Mouse (Mus musculus) liver, postnatal 0 days (tissue): ENCODE measurements around the gene Olfr259. TPM values are rescaled to one million over a fixed set of nuclear protein-coding genes. Genes with fewer than 3 reads are reported as not detected.

Source experiments
- ATAC-seq: fragments of 200-750 bp; cut with Nextera tagmentation; 2 replicates; pipeline ENCODE4 v1.8.0; 2017; ENCODE audit warnings: mild to moderate bottlenecking, moderate library complexity
- DNase-seq: peaks from one replicate; pipeline ENCODE4 v3.0.0-alpha.2; 2016
- H3K27ac ChIP-seq: fragments of 300-500 bp; sonication (generic); 2 replicates; pipeline ENCODE4 v1.5.1; 2014; ENCODE audit warnings: antibody characterized with exemption, moderate library complexity, mild to moderate bottlenecking, low read depth
- H3K27me3 ChIP-seq: fragments of 300-500 bp; sonication (generic); 2 replicates; pipeline ENCODE4 v1.6.1; 2014; ENCODE audit warnings: low read length, control low read depth, mixed read lengths; ENCODE audit not compliant: insufficient read depth
- H3K36me3 ChIP-seq: fragments of 300-500 bp; sonication (generic); replicated peaks from 2 replicates; pipeline ENCODE4 v1.6.1; 2014; ENCODE audit warnings: mild to moderate bottlenecking, control low read depth, low read length, moderate library complexity, mixed read lengths; ENCODE audit not compliant: insufficient read depth
- H3K4me1 ChIP-seq: fragments of 300-500 bp; sonication (generic); 2 replicates; pipeline ENCODE4 v1.6.1; 2014; ENCODE audit warnings: antibody characterized with exemption, mild to moderate bottlenecking, control low read depth; ENCODE audit not compliant: insufficient read depth
- H3K4me2 ChIP-seq: fragments of 300-500 bp; sonication (generic); 2 replicates; pipeline ENCODE4 v1.6.1; 2014; ENCODE audit warnings: low read depth, mild to moderate bottlenecking, low read length, moderate library complexity, mixed read lengths
- H3K4me3 ChIP-seq: fragments of 300-500 bp; sonication (generic); 2 replicates; pipeline ENCODE4 v1.5.1; 2014; ENCODE audit warnings: low read depth, low read length
- H3K9ac ChIP-seq: fragments of 300-500 bp; sonication (generic); replicated peaks from 2 replicates; pipeline ENCODE4 v1.6.1; 2014; ENCODE audit warnings: mild to moderate bottlenecking, moderate library complexity
- H3K9me3 ChIP-seq: fragments of 300-500 bp; sonication (generic); 2 replicates; pipeline ENCODE4 v1.6.1; 2016; ENCODE audit warnings: mild to moderate bottlenecking, control low read depth, low read length, mixed read lengths
- CTCF ChIP-seq: sonication (generic); IDR thresholded peaks from 2 replicates; pipeline ENCODE4 v1.5.1; 2016; ENCODE audit warnings: antibody characterized with exemption, low read depth
- EP300 ChIP-seq: IDR thresholded peaks from 2 replicates; pipeline ENCODE4 v1.6.1; 2016; ENCODE audit warnings: antibody characterized with exemption, low read depth, mild to moderate bottlenecking
- WGBS: fragments of 180-500 bp; shearing (Covaris S2); extraction: QIAGEN DNeasy Blood & Tissue Kit; methylation state at CpG from one replicate; pipeline ENCODE4 v1.1.7; 2014; ENCODE audit not compliant: insufficient replicate concordance; 5-methylcytosine and 5-hydroxymethylcytosine counted together
- polyA plus RNA-seq: library from polyadenylated mRNA; unstranded; fragments of >200 nt; fragmentation: Nextera tagmentation; extraction: Ambion mirVana; gene quantifications from 2 replicates; pipeline ENCODE4 v1.2.1, GENCODE M21; 2015

Gene Olfr259
- not detected in 2 replicates for polyA plus RNA-seq

DNA sequence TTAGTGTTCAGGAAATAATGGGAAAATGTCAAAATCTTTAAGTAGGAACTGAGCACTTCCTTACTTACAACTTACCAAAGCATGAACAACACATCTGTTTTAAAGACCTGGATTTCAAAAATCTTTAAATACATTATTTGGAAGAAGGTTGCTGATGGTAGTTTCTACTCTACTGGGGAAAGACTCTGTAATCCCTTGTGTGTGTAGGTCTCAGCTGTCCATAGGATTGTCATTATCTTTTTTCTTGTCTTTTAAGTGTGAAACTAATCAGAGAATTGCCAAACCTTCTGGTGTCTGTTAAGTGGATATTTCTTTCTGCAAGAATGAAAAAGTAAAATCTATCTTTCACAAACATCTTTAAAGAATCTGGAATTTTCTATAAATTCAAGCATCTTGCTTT is at the start of gene Olfr259:
Gene Olfr259 (minus strand): TSS at position 101 of the 400 bp plus-strand sequence.
- no peaks in the 10 kb centered on the region for H3K27me3 ChIP-seq
- H3K9ac ChIP-seq = no peak within 1 kb of the TSS
- H3K4me2 ChIP-seq = no peak within 1 kb of the TSS
- ATAC-seq = no peak
- H3K9me3 ChIP-seq = no peaks in the 10 kb centered on the region
- no peak within 1 kb of the TSS for H3K4me3 ChIP-seq
- no peaks in the 10 kb centered on the region for H3K36me3 ChIP-seq
- no peak for DNase-seq
- no peak within 1 kb of the TSS for H3K27ac ChIP-seq
- no peaks in the 10 kb centered on the region for H3K4me1 ChIP-seq
- TF ChIP-seq CTCF = no peak
- TF ChIP-seq EP300 = no peak

DNA sequence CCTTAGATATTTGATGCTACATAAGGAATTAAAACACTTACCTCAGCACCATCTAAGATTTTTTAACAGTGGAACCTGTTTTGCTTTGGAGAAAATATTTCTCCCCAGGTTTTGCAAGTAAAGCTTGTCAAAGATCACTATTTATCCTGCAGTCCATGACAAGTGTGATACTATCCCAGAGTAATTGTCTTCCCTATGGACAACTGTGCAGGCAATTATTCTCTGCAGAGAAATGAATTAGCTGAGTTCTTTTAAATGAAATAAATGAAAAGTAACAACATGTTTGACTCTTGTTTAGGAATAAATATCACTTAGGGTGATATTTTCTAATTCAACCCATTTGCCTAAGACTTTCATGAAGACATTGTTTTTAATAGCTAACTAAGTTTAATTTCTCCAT is 38.2 kb upstream of the Olfr259 start, which contains the start of gene Olfr1111:
Gene Olfr1111 (minus strand): TSS at position 101 of the 400 bp plus-strand sequence.
- no peak within 1 kb of the TSS for H3K9ac ChIP-seq
- H3K4me2 ChIP-seq = no peak within 1 kb of the TSS
- TF ChIP-seq CTCF (no peak), EP300 (no peak)
- no peaks in the 10 kb centered on the region for H3K36me3 ChIP-seq
- H3K4me1 ChIP-seq = no peaks in the 10 kb centered on the region
- H3K27ac ChIP-seq = no peak within 1 kb of the TSS
- H3K4me3 ChIP-seq = no peak within 1 kb of the TSS
- no peaks in the 10 kb centered on the region for H3K9me3 ChIP-seq
- no peak for ATAC-seq
- no peaks in the 10 kb centered on the region for H3K27me3 ChIP-seq
- DNase-seq = no peak

DNA sequence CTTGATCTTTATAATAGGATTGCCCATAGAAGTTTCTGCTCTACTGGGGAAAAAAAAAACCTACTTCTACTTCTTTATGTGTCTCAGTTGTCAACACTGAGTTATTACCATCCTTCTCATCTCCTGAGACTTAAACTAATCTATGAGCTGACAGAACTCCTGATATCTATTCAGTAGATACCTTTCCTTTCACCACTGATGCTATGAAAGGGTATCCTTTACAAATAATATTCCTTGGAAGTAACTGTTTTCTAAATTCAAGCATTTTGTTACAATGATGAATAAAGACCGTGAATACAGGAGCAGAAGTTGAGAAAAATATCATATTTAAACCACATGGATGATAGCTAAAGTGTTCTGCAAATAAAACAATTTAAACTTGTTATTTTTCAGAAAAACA is 25.8 kb upstream of the Olfr259 start, which contains the start of gene Olfr1110:
Gene Olfr1110 (minus strand): TSS at position 101 of the 400 bp plus-strand sequence.
- H3K27ac ChIP-seq = no peak within 1 kb of the TSS
- no peak for DNase-seq
- no peaks in the 10 kb centered on the region for H3K36me3 ChIP-seq
- no peak for TF ChIP-seq CTCF
- no peak for TF ChIP-seq EP300
- WGBS = 62% methylated on average over 1 of the region's 1 CpGs
- H3K9me3 ChIP-seq = no peaks in the 10 kb centered on the region
- no peaks in the 10 kb centered on the region for H3K4me1 ChIP-seq
- H3K9ac ChIP-seq = no peak within 1 kb of the TSS
- ATAC-seq = no peak
- no peak within 1 kb of the TSS for H3K4me3 ChIP-seq
- H3K27me3 ChIP-seq = no peaks in the 10 kb centered on the region
- no peak within 1 kb of the TSS for H3K4me2 ChIP-seq

DNA sequence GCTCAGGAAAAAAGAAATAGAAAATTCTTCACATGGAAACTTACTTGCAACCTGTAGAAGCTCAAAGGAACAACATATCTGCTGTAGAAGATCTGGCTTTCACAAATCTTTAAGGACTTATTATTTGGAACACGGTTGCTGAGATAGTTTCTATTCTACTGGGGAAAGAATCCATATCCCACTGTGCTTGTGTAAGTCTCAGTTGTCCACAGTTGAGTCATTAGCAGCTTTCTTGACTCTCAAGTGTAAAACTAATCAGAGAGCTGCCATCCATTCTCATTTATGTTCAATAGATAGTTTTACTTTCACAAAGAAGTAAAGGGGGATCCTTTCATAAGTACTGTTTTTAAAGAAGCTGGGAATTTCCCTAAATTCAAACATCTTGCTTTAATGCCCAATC is 18.5 kb downstream of the Olfr259 start, which contains the start of gene Olfr1109:
Gene Olfr1109 (minus strand): TSS at position 101 of the 400 bp plus-strand sequence.
- DNase-seq (no peak), ATAC-seq (no peak)
- Histone ChIP-seq H3K9me3 (no peaks in the 10 kb centered on the region), H3K9ac (no peak within 1 kb of the TSS), H3K4me2 (no peak within 1 kb of the TSS), H3K4me1 (no peaks in the 10 kb centered on the region), H3K4me3 (no peak within 1 kb of the TSS), H3K27ac (no peak within 1 kb of the TSS), H3K36me3 (no peaks in the 10 kb centered on the region), H3K27me3 (no peaks in the 10 kb centered on the region)
- TF ChIP-seq CTCF (no peak), EP300 (no peak)
- WGBS = 63% methylated on average over 1 of the region's 1 CpGs

DNA sequence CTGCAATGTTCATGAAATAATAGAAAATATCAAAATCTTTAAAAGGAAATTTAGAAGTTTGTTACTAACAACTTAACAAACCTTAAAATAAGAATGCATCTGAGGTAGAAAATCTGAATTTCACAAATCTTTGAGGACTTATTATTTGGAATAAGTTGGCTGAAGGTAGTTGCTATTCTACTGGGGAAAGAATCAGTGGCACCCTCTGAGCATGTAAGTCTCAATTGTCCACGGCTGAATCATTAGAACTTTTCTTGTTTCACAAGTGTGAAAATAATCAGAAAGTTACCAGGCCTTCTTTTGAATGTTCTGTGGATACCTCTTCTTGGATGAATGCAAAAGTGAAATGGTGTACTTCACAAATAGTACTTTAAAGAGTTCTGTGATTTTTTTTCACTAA is 38.6 kb downstream of the Olfr259 start, which contains the start of gene Olfr1107:
Gene Olfr1107 (minus strand): TSS at position 101 of the 400 bp plus-strand sequence.
- H3K9me3 ChIP-seq = no peaks in the 10 kb centered on the region

More for the DNA sequence above, 38.6 kb downstream of the Olfr259 start, which contains the start of gene Olfr1107:
- DNase-seq = no peak
- no peak within 1 kb of the TSS for H3K9ac ChIP-seq
- TF ChIP-seq CTCF (no peak), EP300 (no peak)
- H3K27ac ChIP-seq = no peak within 1 kb of the TSS
- WGBS = 65% methylated on average over 1 of the region's 1 CpGs
- ATAC-seq = no peak
- H3K36me3 ChIP-seq = no peaks in the 10 kb centered on the region
- no peak within 1 kb of the TSS for H3K4me2 ChIP-seq
- H3K4me1 ChIP-seq = no peaks in the 10 kb centered on the region
- no peak within 1 kb of the TSS for H3K4me3 ChIP-seq
- H3K27me3 ChIP-seq = no peaks in the 10 kb centered on the region

Other genes starting within 250 kb of the Olfr259 start
- not detected in 2 replicates for gene Gm13723, start 239.8 kb downstream of the Olfr259 start, polyA plus RNA-seq
- not detected in 2 replicates for gene Olfr1097, start 222.4 kb downstream of the Olfr259 start, polyA plus RNA-seq
- gene Olfr1098, start 190.0 kb downstream of the Olfr259 start, polyA plus RNA-seq = not detected in 2 replicates
- gene Olfr1099, start 153.9 kb downstream of the Olfr259 start, polyA plus RNA-seq = not detected in 2 replicates
- gene Olfr1100, start 134.6 kb downstream of the Olfr259 start, polyA plus RNA-seq = not detected in 2 replicates
- not detected in 2 replicates for gene Olfr1101, start 123.3 kb downstream of the Olfr259 start, polyA plus RNA-seq
- gene Olfr1102, start 116.2 kb downstream of the Olfr259 start, polyA plus RNA-seq = not detected in 2 replicates
- not detected in 2 replicates for gene Olfr1104, start 87.5 kb downstream of the Olfr259 start, polyA plus RNA-seq
- not detected in 2 replicates for gene Olfr1105, start 78.0 kb downstream of the Olfr259 start, polyA plus RNA-seq
- gene Olfr1106, start 62.3 kb downstream of the Olfr259 start, polyA plus RNA-seq = not detected in 2 replicates
- gene Olfr1107, start 38.8 kb downstream of the Olfr259 start, polyA plus RNA-seq = not detected in 2 replicates
- not detected in 2 replicates for gene Olfr1109, start 18.6 kb downstream of the Olfr259 start, polyA plus RNA-seq
- not detected in 2 replicates for gene Olfr1110, start 25.7 kb upstream of the Olfr259 start, polyA plus RNA-seq
- not detected in 2 replicates for gene Olfr1111, start 38.1 kb upstream of the Olfr259 start, polyA plus RNA-seq
- not detected in 2 replicates for gene Olfr1112, start 73.2 kb upstream of the Olfr259 start, polyA plus RNA-seq
- gene Olfr1113, start 94.4 kb upstream of the Olfr259 start, polyA plus RNA-seq = not detected in 2 replicates
- not detected in 2 replicates for gene Olfr1115, start 133.4 kb upstream of the Olfr259 start, polyA plus RNA-seq
- not detected in 2 replicates for gene Olfr1116, start 153.0 kb upstream of the Olfr259 start, polyA plus RNA-seq
- gene Olfr1118, start 193.0 kb upstream of the Olfr259 start, polyA plus RNA-seq = not detected in 2 replicates
- not detected in 2 replicates for gene Olfr1120, start 240.2 kb upstream of the Olfr259 start, polyA plus RNA-seq